Comparison of ENCODE assay signal across 32 mouse cellular contexts in genomic region chr2:127310685-127311084, GRCm38 (mm10). TPM values are rescaled to one million over a fixed set of nuclear protein-coding genes. Genes with fewer than 3 reads are reported as not detected.
DNase-seq lines count a peak whose midpoint lies in the region; TF ChIP-seq lines count a peak whose summit lies in the region.
"Had no signal": no experiment of that assay in that cellular context is flagged by ENCODE, and none has a peak within 500 bp of the region (broad histone marks: within the 10 kb centered on the region; RNA-seq: fewer than 3 reads in every experiment).

No protein-coding gene starts in this region.

- 38% methylated on average over 7 of the region's 7 CpGs for WGBS in spleen, adult 2 months

- H3K36me3 ChIP-seq in spleen, adult 2 months (ENCODE audit: control insufficient read depth, insufficient read depth, low read length), result no peaks in the 10 kb centered on the region
- H3K36me3 ChIP-seq: embryonic facial prominence, embryonic 10.5 days; embryonic facial prominence, embryonic 13.5 days; heart, embryonic 12.5 days; heart, embryonic 15.5 days; hindbrain, embryonic 12.5 days; hindbrain, embryonic 15.5 days had no signal

- peaks cover 36% of the 10 kb centered on the region; the same call in 1 of the 2 replicates for H3K4me1 ChIP-seq in spleen, adult 2 months (ENCODE audit: control insufficient read depth, insufficient read depth, insufficient read length)
- H3K4me1 ChIP-seq: embryonic facial prominence, embryonic 13.5 days; forebrain, embryonic 13.5 days; hindbrain, embryonic 12.5 days; hindbrain, embryonic 15.5 days had no signal

- H3K27me3 ChIP-seq in spleen, adult 2 months (ENCODE audit: control insufficient read depth, insufficient read depth, low read length), result no peaks in the 10 kb centered on the region
- H3K27me3 ChIP-seq: embryonic facial prominence, embryonic 13.5 days; forebrain, embryonic 13.5 days; heart, embryonic 12.5 days; heart, embryonic 15.5 days; hindbrain, embryonic 12.5 days; hindbrain, embryonic 15.5 days had no signal

- peak overlapping the region; percentile 40 for H3K27ac ChIP-seq in spleen, adult 2 months (ENCODE audit: insufficient read depth, low read length)
- H3K27ac ChIP-seq: embryonic facial prominence, embryonic 10.5 days; embryonic facial prominence, embryonic 13.5 days; forebrain, embryonic 13.5 days; gastrocnemius, adult 2 months; heart, embryonic 15.5 days; hindbrain, embryonic 12.5 days; hindbrain, embryonic 15.5 days had no signal

- TF ChIP-seq CTCF in spleen, adult 2 months (IDR thresholded peaks at IDR 0.05; ENCODE audit: extremely low read depth, insufficient read depth, insufficient read length, insufficient replicate concordance), result no peak

- DNase-seq in spleen, adult 2 months (ENCODE audit: low read depth in 1 of 2, low spot score in 2 of 2), result peak in 1 of 2 experiments; percentile 24
- DNase-seq in spleen, postnatal 10 days (ENCODE audit: low spot score in 2 of 2), result no peak
- DNase-seq in A20 (ENCODE audit: low read depth, low spot score), result peak; percentile 72
- peak; percentile 44 to 50 for DNase-seq in B cell, adult 2 months
- no peak for DNase-seq in right cerebral cortex, postnatal 4 days
- DNase-seq in Muller cell, postnatal 12 days (ENCODE audit: inconsistent ontology term), result no peak
- DNase-seq: adrenal gland, adult 8-10 months; adrenal gland, postnatal 25 days; cerebellum, adult 11-12 months; cerebellum, adult 8-10 months; cerebellum, postnatal 10 days; cerebellum, postnatal 36 days; embryo, embryonic 11 days; gastrocnemius, adult 2 months; gastrocnemius, postnatal 14 days; heart, adult 18-20 months; heart, postnatal 10 days; heart, postnatal 36 days had no signal

- H3K4me3 ChIP-seq in spleen, adult 2 months (ENCODE audit: extremely low read depth, insufficient read depth, insufficient read length), result no peak overlapping the region
- H3K4me3 ChIP-seq: embryonic facial prominence, embryonic 10.5 days; embryonic facial prominence, embryonic 13.5 days; erythroblast, embryonic 14.5 days; forebrain, embryonic 13.5 days; gastrocnemius, adult 2 months; heart, embryonic 12.5 days; heart, embryonic 15.5 days; hindbrain, embryonic 12.5 days; hindbrain, embryonic 15.5 days had no signal

- no peak for TF ChIP-seq POLR2A in spleen, adult 2 months (IDR thresholded peaks at IDR 0.05; ENCODE audit: low read depth, low read length)

RNA-seq across cellular contexts. Expression of gene Dusp2, which starts 25.3 kb away (rescaled TPM):
- polyA plus RNA-seq in spleen, adult 2 months (2012; rRNA removed), result 116 and 178 TPM in 2 replicates

RNA-seq across cellular contexts. Expression of gene Astl, which starts 27.8 kb away (rescaled TPM):
- 0.08 TPM in 2 replicates for polyA plus RNA-seq in spleen, adult 2 months (2012; rRNA removed)
- polyA plus RNA-seq: brain, embryonic 14.5 days; cortical plate, adult 2 months; erythroblast, embryonic 14.5 days; forebrain, embryonic 13.5 days; forebrain, embryonic 16.5 days; frontal cortex, adult 2 months; heart, embryonic 12.5 days; heart, embryonic 15.5 days; hindbrain, embryonic 12.5 days; hindbrain, embryonic 15.5 days; intestine, embryonic 14.5 days had no signal

RNA-seq across cellular contexts. Expression of gene Stard7, which starts 40.7 kb away (rescaled TPM):
- polyA plus RNA-seq in spleen, adult 2 months (2012; rRNA removed), result 22.2 and 33.5 TPM in 2 replicates

RNA-seq across cellular contexts. Expression of gene Adra2b, which starts 52.3 kb away (rescaled TPM):
- polyA plus RNA-seq in spleen, adult 2 months (2012; rRNA removed), result 1.2 and 1.3 TPM in 2 replicates
- polyA plus RNA-seq: activated CD4-positive, CD25-positive, alpha-beta regulatory T cell, adult 4 months had no signal

Comparison
In these comparisons a context has a peak if more than half of its experiments do, and no peak if none do; other contexts are left out.
1. DNase-seq: peak in A20 (single experiment) and B cell, adult 2 months (2 of 2); none in spleen, postnatal 10 days (0 of 2), right cerebral cortex, postnatal 4 days (single experiment) and Muller cell, postnatal 12 days (single experiment).